Mouse (Mus musculus): ENCODE results near the gene Loxl1.

Gene Loxl1

GRCm38 (mm10) chr9:58312944-58313359 lies at the start of gene Loxl1:
Gene Loxl1 (minus strand): TSS chr9:58313186.
- DNase-seq (ENCODE audit: low spot score), result peak; percentile 52

- DNase-seq (ENCODE audit: low spot score), result no peak
Measured at GRCm38 (mm10) chr9:58361956-58362355, 49.0 kb upstream of the Loxl1 start.

DNA sequence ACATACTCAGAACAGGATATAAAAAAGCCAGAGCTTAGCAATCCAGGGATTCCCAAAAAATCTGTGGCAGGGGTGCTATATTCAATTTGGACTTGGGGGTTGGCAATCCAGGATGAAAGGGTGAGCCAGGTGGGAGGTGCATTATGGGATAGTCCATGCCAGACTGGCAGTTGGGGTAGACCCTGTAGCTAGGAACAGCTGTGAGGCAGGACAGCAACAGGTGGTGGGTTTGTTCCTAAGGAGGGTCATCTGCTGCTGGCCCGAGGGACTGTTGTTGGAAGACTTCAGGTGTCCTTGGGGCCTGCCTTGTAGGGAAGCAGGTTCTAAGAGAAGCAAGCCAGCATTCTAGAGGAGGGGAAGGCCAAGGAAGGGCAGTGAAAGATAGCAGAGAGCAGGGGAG lies 48.4 kb upstream of the Loxl1 start:
- no peak for DNase-seq (ENCODE audit: low spot score)

DNA sequence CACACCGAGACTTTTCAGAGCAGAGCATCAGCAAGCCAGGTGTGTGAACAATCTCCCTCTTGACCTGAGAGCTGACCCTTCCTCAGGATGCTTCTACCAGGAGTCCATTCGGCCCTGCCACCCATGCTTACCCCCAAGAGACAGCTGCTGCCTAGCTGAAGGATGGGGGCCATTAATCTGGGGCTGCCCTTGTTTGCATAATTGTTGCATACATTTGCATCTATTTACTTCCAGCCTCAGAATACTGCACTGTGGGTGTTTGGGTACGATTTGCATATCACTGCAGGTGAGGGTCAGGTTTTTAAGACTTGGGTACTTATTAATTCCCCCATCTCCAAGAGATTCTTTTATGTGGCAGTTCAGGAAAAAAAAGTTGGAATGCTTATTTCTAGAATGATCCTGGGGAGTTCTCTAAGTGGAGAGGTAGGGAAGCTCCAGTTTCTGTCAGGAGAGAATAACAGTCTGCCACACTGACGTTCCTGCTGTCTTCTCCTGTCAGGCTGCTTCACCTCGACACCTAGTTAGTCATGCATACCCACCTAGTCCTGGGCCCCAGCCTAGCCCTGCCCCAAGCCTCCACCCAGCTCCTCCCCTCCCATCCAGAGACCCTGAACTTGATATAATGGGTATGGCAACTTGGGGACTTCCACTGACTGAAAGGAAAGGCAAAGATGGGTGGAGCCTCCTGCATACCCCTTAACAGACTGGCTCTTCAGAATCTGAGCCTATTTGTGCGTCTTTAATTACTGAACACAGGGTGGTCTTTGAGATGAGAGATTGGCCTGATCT lies 42.5 kb upstream of the Loxl1 start:
- no peak for DNase-seq (ENCODE audit: low spot score)

DNA sequence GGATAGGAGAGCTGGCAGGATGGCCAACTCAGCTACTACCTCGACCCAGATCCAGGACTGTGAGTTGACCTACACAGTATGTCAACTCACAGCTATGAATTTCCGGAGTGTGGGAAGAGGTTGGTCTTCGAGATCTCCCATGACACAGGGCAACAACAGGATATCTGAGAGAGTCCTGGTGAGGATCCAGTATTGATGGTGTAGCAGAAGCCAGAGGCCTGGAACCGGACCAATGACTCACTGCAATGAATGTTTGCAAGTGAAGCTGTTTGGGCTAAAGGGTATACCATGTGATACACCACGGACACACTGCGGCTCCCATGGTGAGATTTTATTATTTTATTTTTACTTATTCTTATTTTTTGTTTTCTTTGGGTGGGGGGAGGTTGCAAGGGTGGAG lies 41.7 kb upstream of the Loxl1 start:
- no peak for DNase-seq (ENCODE audit: low spot score)

- no peak for DNase-seq (ENCODE audit: low spot score)
Measured at GRCm38 (mm10) chr9:58353224-58353623, 40.2 kb upstream of the Loxl1 start.

DNA sequence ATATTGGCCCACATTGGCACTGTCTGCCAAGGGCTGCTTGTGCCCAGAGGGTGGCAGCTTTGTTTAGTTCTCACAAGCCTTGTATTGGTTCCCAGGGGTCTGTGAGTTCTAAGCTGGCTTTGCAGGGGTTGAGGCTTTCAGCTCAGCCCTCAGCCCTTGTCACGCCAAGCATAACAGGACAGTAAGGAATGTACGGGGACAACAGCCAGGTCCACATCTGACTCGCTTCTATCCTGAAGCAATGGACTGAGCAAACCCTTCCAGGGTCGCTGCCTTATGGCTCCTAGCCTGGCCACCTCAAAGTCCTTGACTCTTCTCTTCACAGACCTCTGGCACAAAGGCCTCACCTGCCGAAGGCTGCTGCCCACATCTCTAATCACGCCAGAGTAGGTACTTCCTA lies 34.8 kb upstream of the Loxl1 start:
- DNase-seq (ENCODE audit: low spot score), result no peak

- DNase-seq (ENCODE audit: low spot score), result no peak
Measured at GRCm38 (mm10) chr9:58346498-58346897, 33.5 kb upstream of the Loxl1 start.

DNA sequence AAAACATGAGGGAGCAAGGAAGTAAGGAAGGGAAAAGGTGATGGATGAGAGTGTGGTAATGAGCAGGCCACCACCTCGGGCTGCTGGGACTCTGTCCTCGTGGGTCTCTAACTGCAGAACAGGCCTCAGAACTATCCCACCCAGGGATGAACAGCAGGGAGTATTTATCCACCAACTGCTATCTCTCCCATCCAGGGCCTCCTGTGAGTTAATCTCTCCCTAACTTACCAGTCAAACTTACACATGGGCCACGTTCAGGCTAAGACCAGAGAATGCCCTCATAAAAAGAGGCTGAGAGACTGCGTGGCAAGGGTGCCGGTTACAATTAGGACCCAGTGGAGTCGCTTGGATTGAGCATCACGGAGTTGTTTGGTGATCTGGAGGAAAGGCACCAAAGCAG lies 33.0 kb upstream of the Loxl1 start:
- no peak for DNase-seq (ENCODE audit: low spot score)

DNA sequence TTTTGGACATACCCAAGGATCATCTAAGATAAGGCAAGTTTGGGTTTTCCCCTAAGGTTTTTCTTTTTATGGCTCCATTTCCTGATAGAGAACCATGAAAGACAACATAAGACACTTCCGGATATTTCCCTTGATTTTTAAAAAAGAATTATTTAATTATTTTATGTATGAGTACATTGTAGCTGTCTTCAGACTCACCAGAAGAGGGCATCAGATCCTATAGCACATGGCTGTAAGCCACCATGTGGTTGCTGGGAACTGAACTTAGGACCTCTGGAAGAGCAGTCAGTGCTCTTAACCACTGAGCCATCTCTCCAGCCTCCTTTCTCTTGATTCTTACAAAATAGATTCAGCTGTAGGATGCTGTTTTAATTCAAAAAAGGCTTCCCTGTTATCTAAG lies 28.8 kb upstream of the Loxl1 start:
- DNase-seq (ENCODE audit: low spot score), result no peak

- no peak for DNase-seq (ENCODE audit: low spot score)
Measured at GRCm38 (mm10) chr9:58336650-58337281, 23.8 kb upstream of the Loxl1 start.

DNA sequence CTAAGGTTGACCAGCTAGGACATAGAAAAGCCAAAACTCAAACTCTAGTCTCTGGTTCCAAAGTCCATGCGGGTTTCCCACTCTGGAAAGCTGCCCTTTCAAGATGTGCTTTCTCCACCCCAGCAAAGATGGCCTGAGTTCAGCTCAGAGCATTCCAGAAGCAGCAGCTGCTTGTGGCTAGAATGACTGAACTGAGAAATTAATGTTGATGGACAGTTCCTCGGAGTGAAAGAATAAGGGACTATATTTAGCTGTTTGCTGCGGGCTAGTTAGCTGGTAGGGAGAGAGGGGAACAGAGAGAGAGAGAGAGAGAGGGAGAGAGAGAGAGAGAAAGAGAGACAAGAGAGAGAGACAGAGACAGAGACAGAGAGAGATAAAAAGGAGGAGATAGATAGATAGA lies 18.3 kb upstream of the Loxl1 start:
- no peak for DNase-seq (ENCODE audit: low spot score)

GRCm38 (mm10) chr9:58330293-58330692 lies 17.3 kb upstream of the Loxl1 start:
- DNase-seq (ENCODE audit: low spot score), result no peak

- no peak for DNase-seq (ENCODE audit: low spot score)
Measured at GRCm38 (mm10) chr9:58327382-58327781, 14.4 kb upstream of the Loxl1 start.

DNA sequence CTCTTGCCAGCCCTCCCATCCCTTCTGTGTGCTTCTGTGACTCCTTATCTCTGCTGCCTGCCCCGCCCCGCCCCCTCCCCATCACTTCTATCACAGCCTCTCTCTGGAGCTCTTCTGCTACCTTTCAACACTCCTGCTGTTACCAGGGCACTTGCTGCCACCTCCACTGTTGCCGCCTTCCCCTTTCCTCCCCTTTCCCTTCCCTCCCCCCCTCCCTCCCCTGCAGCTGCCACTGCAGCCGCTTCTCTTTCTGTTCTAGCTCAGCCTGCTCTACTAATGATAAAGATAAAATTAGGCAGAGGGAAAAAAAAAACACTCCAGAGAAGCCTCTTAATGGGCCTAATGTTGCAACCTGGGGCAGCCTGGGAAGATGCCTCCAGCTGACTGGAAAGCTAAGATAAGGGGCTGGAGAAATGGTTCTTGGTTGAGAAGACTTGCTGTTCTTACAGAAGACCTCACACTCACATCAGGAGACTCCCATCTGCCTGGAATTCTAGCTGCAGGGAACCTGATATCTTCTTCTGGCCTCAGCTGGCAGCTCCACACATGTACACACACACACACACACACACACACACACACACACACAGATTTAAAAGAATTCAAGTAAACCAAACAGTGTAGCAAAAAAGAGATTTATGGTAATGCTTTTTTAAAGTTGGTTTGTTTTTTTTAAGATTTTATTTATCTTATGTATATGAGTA lies 13.6 kb upstream of the Loxl1 start:
- no peak for DNase-seq (ENCODE audit: low spot score)

GRCm38 (mm10) chr9:58321681-58322080 lies 8.7 kb upstream of the Loxl1 start:
- no peak for DNase-seq (ENCODE audit: low spot score)

- DNase-seq (ENCODE audit: low spot score), result no peak
Measured at GRCm38 (mm10) chr9:58318317-58318716, 5.3 kb upstream of the Loxl1 start.

GRCm38 (mm10) chr9:58317381-58317780 lies 4.4 kb upstream of the Loxl1 start:
- no peak for DNase-seq (ENCODE audit: low spot score)

DNA sequence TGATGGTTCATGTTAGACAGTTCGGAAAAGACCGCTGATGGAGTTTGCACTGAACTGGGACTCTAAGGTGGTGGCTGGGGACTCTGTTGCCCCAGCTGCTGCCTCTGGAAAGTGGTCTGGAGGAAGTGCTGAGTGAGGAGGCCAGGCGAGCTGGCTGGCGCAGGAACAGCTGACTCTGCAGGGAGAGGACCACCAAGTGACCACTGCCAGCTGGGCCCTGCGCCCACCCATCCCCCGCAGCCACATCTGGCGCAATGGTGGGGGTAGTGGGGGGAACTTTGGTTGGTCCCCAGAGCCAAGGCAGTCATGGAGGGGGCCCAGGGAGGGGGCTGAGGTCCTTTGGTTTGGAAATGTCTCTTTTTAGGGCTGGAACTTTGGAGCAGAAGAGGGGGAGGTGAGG lies 3.8 kb upstream of the Loxl1 start:
- DNase-seq (ENCODE audit: low spot score), result no peak

DNA sequence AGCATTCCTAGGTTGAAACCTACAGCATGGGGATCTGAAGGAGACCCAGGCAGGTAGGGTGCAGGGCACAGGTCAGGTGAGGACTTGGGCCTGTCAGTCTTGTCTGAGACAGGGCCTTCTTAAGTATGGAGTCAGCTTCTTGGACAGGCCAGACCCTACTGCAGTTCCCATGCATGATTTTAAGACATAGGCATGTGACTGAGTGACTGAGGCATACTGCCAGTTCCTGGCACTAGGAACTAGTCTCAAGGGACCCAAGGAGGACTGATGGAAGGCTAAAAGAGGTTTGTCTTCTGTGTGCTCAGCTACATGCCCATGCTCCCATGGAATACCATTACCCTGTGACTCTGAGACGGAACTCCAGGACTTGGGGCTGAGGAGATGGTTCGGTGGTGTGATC lies 2.9 kb upstream of the Loxl1 start:
- DNase-seq (ENCODE audit: low spot score), result no peak

- DNase-seq (ENCODE audit: low spot score), result no peak
Measured at GRCm38 (mm10) chr9:58314682-58315360, 1.8 kb upstream of the Loxl1 start.

DNA sequence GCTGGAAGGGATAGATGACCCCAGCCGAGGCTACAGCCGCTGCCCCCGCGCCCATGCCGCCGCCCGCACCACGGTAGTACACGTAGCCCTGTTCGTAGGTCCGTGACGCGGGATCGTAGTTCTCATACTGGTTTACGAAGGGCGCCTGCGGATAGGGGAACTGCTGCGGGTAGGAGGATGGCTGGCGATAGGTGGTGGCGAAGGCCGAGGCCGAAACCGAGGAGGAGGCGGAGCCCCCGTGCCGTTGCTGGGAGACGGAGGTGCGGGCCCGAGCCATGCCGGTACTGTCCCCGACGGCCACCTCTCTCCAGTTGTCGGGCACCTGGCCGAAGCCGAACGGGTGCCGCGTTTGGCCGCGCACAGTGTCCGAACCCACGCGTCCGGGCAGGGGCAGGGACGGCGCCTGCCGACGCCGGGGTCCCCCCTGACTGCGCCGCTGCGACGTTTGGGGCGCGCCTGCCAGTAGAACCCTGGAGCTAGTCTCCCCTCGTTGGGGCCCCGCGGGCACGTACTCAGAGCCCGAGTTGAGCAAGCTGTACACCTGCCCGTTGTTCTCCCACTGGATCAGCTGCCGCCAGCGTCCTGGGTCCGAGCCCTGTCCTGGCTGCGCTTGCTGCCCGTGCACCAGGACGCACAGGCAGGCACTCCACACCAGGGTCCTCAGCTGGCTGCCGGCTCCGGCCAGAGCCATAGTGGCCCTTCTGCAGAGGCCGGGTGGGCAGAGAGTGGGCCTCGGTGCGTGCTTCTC lies 616 bp downstream of the Loxl1 start:
- peak; percentile 47 for DNase-seq (ENCODE audit: low spot score)
